Mouse (Mus musculus): ENCODE measurements around the gene Gm49387.

DNA sequence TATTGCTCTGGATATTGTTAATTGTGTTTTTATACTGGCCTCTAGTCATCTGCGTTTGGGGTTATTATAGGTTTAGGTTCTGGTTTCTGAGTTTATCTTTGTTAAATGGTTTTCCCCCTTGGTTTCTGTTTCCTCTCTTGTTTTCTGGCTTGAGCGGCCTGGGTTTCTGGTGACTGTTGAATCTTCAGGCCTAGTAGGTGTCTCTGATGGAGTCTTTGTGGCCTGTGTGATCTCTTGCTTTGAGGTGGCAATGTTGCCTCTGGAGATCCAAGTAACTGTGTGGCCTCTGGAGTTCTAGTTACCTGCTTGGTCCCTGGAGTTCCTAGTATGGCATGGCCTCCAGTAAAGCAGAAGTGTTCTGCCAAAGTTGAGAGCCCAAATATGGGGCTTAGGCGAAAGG, 40.0 kb upstream of the Gm49387 start:
- no peak for TF ChIP-seq CTCF (IDR thresholded peaks at IDR 0.05; ENCODE audit: extremely low read depth, insufficient read depth, insufficient read length, insufficient replicate concordance)
- no peak for TF ChIP-seq POLR2A (IDR thresholded peaks at IDR 0.05; ENCODE audit: low read depth, low read length)
